Mouse (Mus musculus): Measurements from ENCODE around the gene Cmip.

DNA sequence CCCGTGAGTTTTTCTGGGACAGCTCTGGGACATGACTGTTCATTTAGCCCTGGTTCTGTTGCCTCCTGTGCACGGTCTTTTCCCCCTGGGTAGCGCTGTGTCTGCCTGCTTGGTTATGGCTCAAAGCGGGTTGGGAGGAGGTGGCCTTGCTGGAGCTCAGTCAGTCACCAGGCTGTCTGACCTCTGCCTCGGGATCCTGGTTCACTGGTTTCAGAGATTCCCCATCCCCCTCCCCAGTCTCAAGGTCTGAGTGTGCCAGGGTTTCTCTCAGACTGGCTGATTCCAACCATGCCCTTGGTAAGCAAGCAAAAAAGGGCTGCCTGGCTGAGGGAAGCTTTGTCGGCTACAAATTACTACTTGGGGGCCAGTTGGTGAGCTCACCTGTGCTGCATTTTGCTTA is 76.8 kb downstream of the Cmip start:
- TF ChIP-seq CTCF (IDR thresholded peaks at IDR 0.05 in 2 of 3, conservative IDR thresholded peaks at IDR 0.05 in 1 of 3; ENCODE audit: control insufficient read depth in 1 of 3, insufficient read depth in 1 of 3, low read depth in 2 of 3, low read length in 3 of 3, poor library complexity in 1 of 3, severe bottlenecking in 1 of 3): no peak
- no peak for TF ChIP-seq POLR2A (IDR thresholded peaks at IDR 0.05; ENCODE audit: control insufficient read depth in 1 of 2, insufficient read depth in 1 of 2, low read depth in 1 of 2, low read length in 2 of 2, poor library complexity in 1 of 2)
- no peak for TF ChIP-seq USF1 (IDR thresholded peaks at IDR 0.05; ENCODE audit: low read depth, low read length)
- TF ChIP-seq NRF1 (IDR thresholded peaks at IDR 0.05; ENCODE audit: insufficient read depth, low read depth, low read length, poor library complexity, severe bottlenecking): no peak
- no peak for TF ChIP-seq EP300 (IDR thresholded peaks at IDR 0.05; ENCODE audit: low read depth in 1 of 2, low read length in 2 of 2)
- TF ChIP-seq POLR2AphosphoS2 (IDR thresholded peaks at IDR 0.05; ENCODE audit: low read length): no peak
- no peak for TF ChIP-seq ETS1 (IDR thresholded peaks at IDR 0.05; ENCODE audit: low read depth, low read length)

All from MEL (cell line).